Mouse (Mus musculus): ENCODE measurements at regions not wholly inside any gene's neighbourhood (a gene's known extent, or its start where the extent isn't known, plus 50 kb on each side); places are given as distances from the start of the nearest gene placed in this dataset.

DNA sequence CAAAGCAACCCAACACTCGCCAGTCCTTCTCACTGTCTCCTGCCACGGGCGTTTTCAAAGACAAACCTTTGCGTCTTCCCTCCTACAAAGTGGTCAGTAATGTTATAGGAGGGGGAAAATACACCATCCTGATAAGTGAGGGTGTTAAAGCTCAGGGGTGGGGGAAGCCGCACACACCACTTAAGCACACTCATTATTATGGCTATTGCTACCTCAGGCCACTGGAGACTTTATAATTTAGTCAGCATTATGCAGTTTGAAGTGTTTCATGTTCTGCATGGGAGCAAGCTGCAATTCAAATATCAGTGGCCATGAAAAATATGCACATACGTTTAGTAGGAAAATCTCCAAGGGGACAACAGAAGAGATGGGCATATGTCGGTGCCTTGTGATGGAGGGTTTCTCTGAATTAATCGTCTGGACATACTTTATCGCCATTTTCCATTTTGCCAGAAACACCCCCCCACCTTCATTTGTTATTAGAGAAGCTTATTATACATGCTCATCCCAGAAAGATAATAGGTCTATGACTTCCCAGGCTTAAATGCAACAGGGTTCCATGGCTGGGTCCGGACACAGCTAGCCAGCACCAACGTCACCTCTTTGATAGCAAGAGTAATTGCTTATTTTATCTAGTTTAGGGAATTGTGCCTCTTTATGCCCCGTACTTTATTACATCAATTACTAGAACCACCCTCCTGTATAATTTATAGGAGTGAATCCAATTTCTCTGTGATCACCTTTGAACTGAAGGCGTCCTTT is 193.5 kb upstream of the Adamts16 start:
- peak overlapping the region; percentile 33 for H3K4me2 ChIP-seq (ENCODE audit: low read depth, low read length, poor library complexity, severe bottlenecking)

DNA sequence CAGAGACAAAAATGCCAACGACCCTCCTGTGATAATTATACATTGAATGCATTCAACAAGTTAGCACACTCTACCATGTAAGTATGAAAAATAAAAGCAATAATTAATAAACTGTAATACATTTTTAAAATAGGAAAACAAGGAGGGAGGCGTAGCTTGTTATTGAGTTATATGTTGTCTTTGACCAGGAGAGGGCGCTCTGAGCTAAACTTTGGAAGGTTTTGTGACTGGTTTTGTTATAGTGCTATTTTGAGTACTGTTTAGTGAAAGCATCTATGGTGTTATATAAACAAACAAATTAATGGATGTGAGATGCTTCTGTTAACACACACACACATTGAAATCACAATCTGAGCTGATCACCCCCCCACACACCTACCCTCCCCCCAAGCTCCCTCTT is 166.6 kb upstream of the Adamts16 start:
- H3K27ac ChIP-seq (ENCODE audit: low read depth, low read length): no peak overlapping the region
- no peaks in the 10 kb centered on the region for H3K9me3 ChIP-seq (ENCODE audit: low read length)
- H3K4me2 ChIP-seq (ENCODE audit: low read depth, low read length, poor library complexity, severe bottlenecking): no peak overlapping the region
- H3K36me3 ChIP-seq (ENCODE audit: insufficient read depth, low read length): no peaks in the 10 kb centered on the region
- ATAC-seq (ENCODE audit: low FRiP score) (no peak), DNase-seq (ENCODE audit: low spot score) (peak; percentile 91)
- H3K9ac ChIP-seq (replicated peaks; ENCODE audit: low read length, poor library complexity, severe bottlenecking): no peak overlapping the region
- 21% methylated on average over 3 of the region's 3 CpGs for WGBS
- peak; percentile 89 for TF ChIP-seq CTCF (IDR thresholded peaks at IDR 0.05)
- H3K27me3 ChIP-seq (ENCODE audit: insufficient read depth, low read length): peaks cover 8% of the 10 kb centered on the region; the same call in 1 of the 2 replicates
- no peak overlapping the region for H3K4me3 ChIP-seq (ENCODE audit: low read depth, low read length)
- H3K4me1 ChIP-seq (ENCODE audit: insufficient read depth, low read length): no peaks in the 10 kb centered on the region

More for the DNA sequence above, 193.5 kb upstream of the Adamts16 start:
- Histone ChIP-seq H3K27ac (ENCODE audit: low read depth, low read length) (no peak overlapping the region), H3K9me3 (ENCODE audit: low read length) (no peaks in the 10 kb centered on the region), H3K27me3 (ENCODE audit: insufficient read depth, low read length) (no peaks in the 10 kb centered on the region), H3K4me1 (ENCODE audit: insufficient read depth, low read length) (0 out of 2 replicates have a peak, but pooled peaks cover 2% of the 10 kb centered on the region), H3K9ac (replicated peaks; ENCODE audit: low read length, poor library complexity, severe bottlenecking) (no peak overlapping the region), H3K36me3 (ENCODE audit: insufficient read depth, low read length) (no peaks in the 10 kb centered on the region), H3K4me3 (ENCODE audit: low read depth, low read length) (no peak overlapping the region)
- DNase-seq (ENCODE audit: low spot score): no peak
- ATAC-seq (ENCODE audit: low FRiP score): no peak
- TF ChIP-seq CTCF (IDR thresholded peaks at IDR 0.05): no peak
- WGBS: 37% methylated on average over 13 of the region's 13 CpGs

DNA sequence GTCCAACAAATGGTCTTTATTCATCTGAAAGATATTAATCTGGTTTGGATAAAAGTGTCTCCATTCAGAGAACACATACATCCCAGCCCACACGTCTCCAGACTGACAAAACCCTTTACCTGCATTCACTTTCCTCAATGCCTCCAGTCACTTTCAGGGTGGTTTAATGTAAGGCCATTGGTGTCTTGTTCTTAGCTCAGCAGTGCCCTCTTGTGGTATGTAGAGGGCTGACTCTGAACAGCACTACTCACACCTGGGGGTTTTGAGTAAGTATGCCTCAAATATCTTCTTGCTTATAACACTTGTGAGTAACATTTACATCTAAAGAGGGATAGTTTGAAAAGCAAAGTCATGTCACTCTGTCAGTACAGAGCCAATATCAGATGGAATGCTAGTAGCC is 164.5 kb upstream of the Adamts16 start:
- Histone ChIP-seq H3K4me2 (ENCODE audit: low read depth, low read length, poor library complexity, severe bottlenecking) (no peak overlapping the region), H3K27ac (ENCODE audit: low read depth, low read length) (no peak overlapping the region), H3K9me3 (ENCODE audit: low read length) (no peaks in the 10 kb centered on the region), H3K4me3 (ENCODE audit: low read depth, low read length) (no peak overlapping the region), H3K36me3 (ENCODE audit: insufficient read depth, low read length) (no peaks in the 10 kb centered on the region), H3K27me3 (ENCODE audit: insufficient read depth, low read length) (peaks cover 8% of the 10 kb centered on the region; the same call in 1 of the 2 replicates), H3K4me1 (ENCODE audit: insufficient read depth, low read length) (no peaks in the 10 kb centered on the region), H3K9ac (replicated peaks; ENCODE audit: low read length, poor library complexity, severe bottlenecking) (no peak overlapping the region)
- DNase-seq (ENCODE audit: low spot score) (peak; percentile 76), ATAC-seq (ENCODE audit: low FRiP score) (0 out of 2 replicates have a peak, but pooled peaks have one; percentile 17)
- WGBS: 14% methylated on average over 1 of the region's 1 CpGs
- TF ChIP-seq CTCF (IDR thresholded peaks at IDR 0.05): peak; percentile 86

DNA sequence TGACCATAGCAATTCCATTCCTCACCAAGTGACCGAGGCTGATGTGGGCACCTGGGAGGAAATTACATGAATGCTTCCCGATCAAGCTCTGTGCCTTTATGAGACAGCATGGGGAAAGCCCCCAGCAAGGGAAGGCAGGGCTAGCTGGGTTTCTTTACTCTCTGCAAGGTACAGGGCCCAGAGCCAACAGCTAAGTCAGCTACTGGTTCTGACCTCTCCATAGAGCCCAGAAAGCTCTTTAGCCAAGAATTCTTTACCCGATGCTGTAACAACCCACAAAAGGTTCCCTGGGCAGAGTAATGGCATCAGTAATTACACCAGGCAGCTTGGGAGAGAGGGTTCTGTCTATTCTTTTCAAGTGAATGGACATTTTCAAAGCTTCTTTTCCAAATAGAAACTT is 161.9 kb upstream of the Adamts16 start:
- ATAC-seq (ENCODE audit: low FRiP score) (no peak), DNase-seq (ENCODE audit: low spot score) (peak; percentile 61)
- H3K4me3 ChIP-seq (ENCODE audit: low read depth, low read length): no peak overlapping the region
- 48% methylated on average over 3 of the region's 3 CpGs for WGBS
- peaks cover 8% of the 10 kb centered on the region; the same call in 1 of the 2 replicates for H3K27me3 ChIP-seq (ENCODE audit: insufficient read depth, low read length)
- H3K9ac ChIP-seq (replicated peaks; ENCODE audit: low read length, poor library complexity, severe bottlenecking): no peak overlapping the region
- no peaks in the 10 kb centered on the region for H3K36me3 ChIP-seq (ENCODE audit: insufficient read depth, low read length)
- H3K9me3 ChIP-seq (ENCODE audit: low read length): no peaks in the 10 kb centered on the region
- TF ChIP-seq CTCF (IDR thresholded peaks at IDR 0.05): no peak
- no peaks in the 10 kb centered on the region for H3K4me1 ChIP-seq (ENCODE audit: insufficient read depth, low read length)
- H3K27ac ChIP-seq (ENCODE audit: low read depth, low read length): no peak overlapping the region
- H3K4me2 ChIP-seq (ENCODE audit: low read depth, low read length, poor library complexity, severe bottlenecking): no peak overlapping the region

DNA sequence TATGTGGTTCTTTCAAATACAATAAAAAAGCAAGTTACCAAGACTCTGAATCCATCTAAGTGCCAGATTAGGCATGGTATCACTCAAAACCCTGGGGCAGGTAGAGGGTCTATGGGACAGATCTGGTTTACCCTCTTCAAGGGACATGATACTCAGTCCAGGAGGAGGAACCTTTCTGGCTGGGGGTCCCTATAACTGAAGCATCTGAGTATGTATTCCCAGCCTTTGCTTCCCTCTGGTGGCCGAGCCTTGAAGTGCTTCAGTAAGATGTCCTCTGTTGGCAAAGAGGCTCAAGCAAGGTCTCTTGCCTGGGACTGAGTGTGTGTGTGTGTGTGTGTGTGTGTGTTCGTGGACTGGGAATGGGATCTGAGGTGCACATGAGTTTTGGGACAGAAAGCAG is 159.7 kb upstream of the Adamts16 start:
- H3K27me3 ChIP-seq (ENCODE audit: insufficient read depth, low read length): no peaks in the 10 kb centered on the region
- no peak overlapping the region for H3K9ac ChIP-seq (replicated peaks; ENCODE audit: low read length, poor library complexity, severe bottlenecking)
- H3K4me1 ChIP-seq (ENCODE audit: insufficient read depth, low read length): no peaks in the 10 kb centered on the region
- peak; percentile 66 for ATAC-seq (ENCODE audit: low FRiP score)
- H3K27ac ChIP-seq (ENCODE audit: low read depth, low read length): no peak overlapping the region
- H3K4me3 ChIP-seq (ENCODE audit: low read depth, low read length): no peak overlapping the region
- no peaks in the 10 kb centered on the region for H3K9me3 ChIP-seq (ENCODE audit: low read length)
- no peak overlapping the region for H3K4me2 ChIP-seq (ENCODE audit: low read depth, low read length, poor library complexity, severe bottlenecking)
- peak; percentile 84 for DNase-seq (ENCODE audit: low spot score)
- H3K36me3 ChIP-seq (ENCODE audit: insufficient read depth, low read length): no peaks in the 10 kb centered on the region
- TF ChIP-seq CTCF (IDR thresholded peaks at IDR 0.05): peak; percentile 97
- WGBS: 13% methylated on average over 2 of the region's 2 CpGs

DNA sequence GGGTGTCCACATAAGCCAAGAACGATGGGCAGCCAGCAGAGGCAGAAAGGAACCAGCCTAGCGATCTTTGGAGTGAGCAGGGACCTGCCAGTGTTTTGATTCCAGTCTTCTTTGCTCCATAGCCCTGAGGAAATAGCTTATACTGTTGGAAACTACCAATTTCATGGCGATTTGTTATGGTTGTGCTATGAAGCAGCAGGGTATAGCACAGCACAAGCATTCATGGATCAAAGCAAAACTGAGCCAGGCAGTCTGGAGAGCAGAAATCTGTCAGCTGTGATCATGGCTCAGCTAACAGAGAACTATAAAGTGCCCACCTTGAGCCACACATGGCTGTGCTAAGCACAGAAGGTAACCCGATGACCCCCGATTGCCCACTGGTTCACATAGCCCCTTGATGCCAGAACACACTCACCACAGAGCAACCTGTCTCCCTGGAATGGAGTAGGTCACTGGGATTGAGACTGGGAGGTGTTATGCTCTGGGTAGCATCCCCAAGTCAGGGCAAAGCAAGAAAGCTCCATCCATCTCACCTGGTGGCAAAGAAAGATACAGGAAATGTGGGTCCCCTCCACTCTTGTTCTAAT is 158.9 kb upstream of the Adamts16 start:
- Histone ChIP-seq H3K9me3 (ENCODE audit: low read length) (no peaks in the 10 kb centered on the region), H3K27me3 (ENCODE audit: insufficient read depth, low read length) (no peaks in the 10 kb centered on the region), H3K27ac (ENCODE audit: low read depth, low read length) (no peak overlapping the region), H3K4me3 (ENCODE audit: low read depth, low read length) (no peak overlapping the region), H3K9ac (replicated peaks; ENCODE audit: low read length, poor library complexity, severe bottlenecking) (no peak overlapping the region), H3K4me1 (ENCODE audit: insufficient read depth, low read length) (no peaks in the 10 kb centered on the region), H3K36me3 (ENCODE audit: insufficient read depth, low read length) (no peaks in the 10 kb centered on the region), H3K4me2 (ENCODE audit: low read depth, low read length, poor library complexity, severe bottlenecking) (no peak overlapping the region)
- ATAC-seq (ENCODE audit: low FRiP score): peak; percentile 22; the same call in 1 of the 2 replicates
- DNase-seq (ENCODE audit: low spot score): no peak
- 52% methylated on average over 5 of the region's 5 CpGs for WGBS
- no peak for TF ChIP-seq CTCF (IDR thresholded peaks at IDR 0.05)

All from midbrain, postnatal 0 days (tissue).